Comparison of ENCODE assay signal across 19 mouse cellular contexts in the genomic region with DNA sequence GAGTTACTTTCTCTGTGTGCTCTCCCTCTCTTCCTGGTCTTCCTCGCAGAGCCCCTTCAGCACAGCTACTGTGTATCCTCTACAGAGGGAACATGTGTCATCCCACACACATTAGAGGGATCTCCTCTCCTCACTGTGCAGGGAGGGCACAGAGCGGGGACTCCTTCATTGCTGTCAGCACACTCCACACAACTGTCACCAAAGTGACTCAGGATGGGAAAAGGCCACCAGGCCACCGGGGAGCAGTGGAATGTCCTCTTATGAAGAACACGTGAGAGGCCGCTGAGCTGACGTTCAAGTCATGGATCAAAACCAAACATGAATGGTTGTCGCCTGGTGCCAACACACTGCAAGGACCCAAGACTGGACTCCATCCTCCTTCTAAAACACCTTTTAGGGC. TPM values are rescaled to one million over a fixed set of nuclear protein-coding genes. Genes with fewer than 3 reads are reported as not detected.
DNase-seq lines count a peak whose midpoint lies in the region; ATAC-seq and TF ChIP-seq lines count a peak whose summit lies in the region.
"Had no signal": no experiment of that assay in that cellular context is flagged by ENCODE, and none has a peak within 500 bp of the region (broad histone marks: within the 10 kb centered on the region; RNA-seq: fewer than 3 reads in every experiment).

No protein-coding gene starts in this region.

- H3K4me3 ChIP-seq in heart, embryonic 12.5 days = no peak overlapping the region
- H3K4me3 ChIP-seq in spleen, adult 2 months (ENCODE audit: extremely low read depth, insufficient read depth, insufficient read length) = no peak overlapping the region
- no peak overlapping the region for H3K4me3 ChIP-seq in heart, postnatal 0 days (ENCODE audit: low read depth, low read length)
- no peak overlapping the region for H3K4me3 ChIP-seq in stomach, postnatal 0 days (ENCODE audit: low read depth, low read length)
- H3K4me3 ChIP-seq: forebrain, embryonic 10.5 days; midbrain, embryonic 15.5 days; neural tube, embryonic 12.5 days had no signal

- TF ChIP-seq EP300 in heart, postnatal 0 days (IDR thresholded peaks at IDR 0.05; ENCODE audit: low read depth) = no peak
- TF ChIP-seq EP300 in stomach, postnatal 0 days (optimal IDR thresholded peaks at IDR 0.05) = no peak

- no peaks in the 10 kb centered on the region for H3K9me3 ChIP-seq in heart, embryonic 12.5 days (replicated peaks)
- H3K9me3 ChIP-seq in heart, postnatal 0 days (replicated peaks; ENCODE audit: control insufficient read depth, low read length) = no peaks in the 10 kb centered on the region
- no peaks in the 10 kb centered on the region for H3K9me3 ChIP-seq in stomach, postnatal 0 days (ENCODE audit: control insufficient read depth, low read length)
- H3K9me3 ChIP-seq: forebrain, embryonic 10.5 days; midbrain, embryonic 15.5 days; neural tube, embryonic 12.5 days had no signal

- H3K36me3 ChIP-seq in heart, embryonic 12.5 days = no peaks in the 10 kb centered on the region
- H3K36me3 ChIP-seq in spleen, adult 2 months (ENCODE audit: control insufficient read depth, insufficient read depth, low read length) = no peaks in the 10 kb centered on the region
- H3K36me3 ChIP-seq in heart, postnatal 0 days (replicated peaks; ENCODE audit: control insufficient read depth, insufficient read depth, low read length) = no peaks in the 10 kb centered on the region
- no peaks in the 10 kb centered on the region for H3K36me3 ChIP-seq in stomach, postnatal 0 days (ENCODE audit: control insufficient read depth, insufficient read depth, low read length)
- H3K36me3 ChIP-seq: forebrain, embryonic 10.5 days; midbrain, embryonic 15.5 days; neural tube, embryonic 12.5 days had no signal

- H3K27me3 ChIP-seq in heart, embryonic 12.5 days (replicated peaks) = no peaks in the 10 kb centered on the region
- no peaks in the 10 kb centered on the region for H3K27me3 ChIP-seq in spleen, adult 2 months (ENCODE audit: control insufficient read depth, insufficient read depth, low read length)
- no peaks in the 10 kb centered on the region for H3K27me3 ChIP-seq in heart, postnatal 0 days (ENCODE audit: control insufficient read depth, insufficient read depth, low read length)
- no peaks in the 10 kb centered on the region for H3K27me3 ChIP-seq in stomach, postnatal 0 days (ENCODE audit: control insufficient read depth, insufficient read depth, low read length)
- H3K27me3 ChIP-seq: midbrain, embryonic 15.5 days; neural tube, embryonic 12.5 days had no signal

- H3K4me2 ChIP-seq in heart, embryonic 12.5 days = no peak overlapping the region
- H3K4me2 ChIP-seq in heart, postnatal 0 days (ENCODE audit: low read depth, low read length) = no peak overlapping the region
- H3K4me2 ChIP-seq in stomach, postnatal 0 days (replicated peaks; ENCODE audit: low read depth) = no peak overlapping the region; the same call in 1 of the 2 replicates
- H3K4me2 ChIP-seq: midbrain, embryonic 15.5 days; neural tube, embryonic 12.5 days had no signal

- peaks cover 80% of the 10 kb centered on the region for H3K4me1 ChIP-seq in heart, embryonic 12.5 days (replicated peaks)
- peaks cover 73% of the 10 kb centered on the region for H3K4me1 ChIP-seq in spleen, adult 2 months (ENCODE audit: control insufficient read depth, insufficient read depth, insufficient read length)
- peaks cover 37% of the 10 kb centered on the region for H3K4me1 ChIP-seq in heart, postnatal 0 days (ENCODE audit: control insufficient read depth, insufficient read depth)
- 0 out of 2 replicates have a peak, but pooled peaks cover 5% of the 10 kb centered on the region for H3K4me1 ChIP-seq in stomach, postnatal 0 days (replicated peaks; ENCODE audit: control insufficient read depth, insufficient read depth)

- peak overlapping the region; percentile 67 for H3K27ac ChIP-seq in heart, embryonic 12.5 days (ENCODE audit: poor library complexity, severe bottlenecking)
- H3K27ac ChIP-seq in spleen, adult 2 months (ENCODE audit: insufficient read depth, low read length) = peak overlapping the region; percentile 82
- H3K27ac ChIP-seq in heart, postnatal 0 days (ENCODE audit: low read depth) = peak overlapping the region; percentile 39; the same call in 1 of the 2 replicates
- H3K27ac ChIP-seq in stomach, postnatal 0 days (replicated peaks) = peak overlapping the region; percentile 89
- H3K27ac ChIP-seq: forebrain, embryonic 10.5 days; neural tube, embryonic 12.5 days had no signal

- WGBS in heart, embryonic 12.5 days = 67% methylated on average over 7 of the region's 7 CpGs
- 92% methylated on average over 7 of the region's 7 CpGs for WGBS in spleen, adult 2 months
- WGBS in heart, postnatal 0 days = 49% methylated on average over 7 of the region's 7 CpGs
- WGBS in stomach, postnatal 0 days = 73% methylated on average over 7 of the region's 7 CpGs

- TF ChIP-seq POLR2A in spleen, adult 2 months (IDR thresholded peaks at IDR 0.05; ENCODE audit: low read depth, low read length) = no peak

- ATAC-seq in heart, embryonic 12.5 days (ENCODE audit: insufficient number of reproducible peaks, low FRiP score) = no peak
- ATAC-seq in heart, postnatal 0 days (ENCODE audit: insufficient read depth, low read depth) = peak; percentile 53; the same call in 1 of the 2 replicates
- ATAC-seq in stomach, postnatal 0 days (ENCODE audit: low FRiP score, low TSS enrichment) = no peak
- no peak for ATAC-seq in erythroblast, adult 5-6 weeks (replicated peaks; ENCODE audit: low FRiP score, poor library complexity, severe bottlenecking)
- ATAC-seq: intestine, postnatal 0 days; midbrain, embryonic 15.5 days had no signal

- TF ChIP-seq CTCF in spleen, adult 2 months (IDR thresholded peaks at IDR 0.05; ENCODE audit: extremely low read depth, insufficient read depth, insufficient read length, insufficient replicate concordance) = no peak
- TF ChIP-seq CTCF in heart, postnatal 0 days (IDR thresholded peaks at IDR 0.05; ENCODE audit: low read depth) = no peak
- no peak for TF ChIP-seq CTCF in stomach, postnatal 0 days (IDR thresholded peaks at IDR 0.05; ENCODE audit: low read depth)

- H3K9ac ChIP-seq in heart, embryonic 12.5 days = no peak overlapping the region
- H3K9ac ChIP-seq in heart, postnatal 0 days (replicated peaks; ENCODE audit: low read depth, low read length) = no peak overlapping the region
- no peak overlapping the region for H3K9ac ChIP-seq in stomach, postnatal 0 days (ENCODE audit: low read length)
- H3K9ac ChIP-seq: midbrain, embryonic 15.5 days; neural tube, embryonic 12.5 days had no signal

- DNase-seq in heart, adult 9 months (ENCODE audit: low spot score in 2 of 2) = no peak
- DNase-seq in spleen, adult 2 months (ENCODE audit: low read depth in 1 of 2, low spot score in 2 of 2) = no peak
- DNase-seq in spleen, postnatal 10 days (ENCODE audit: low spot score in 2 of 2) = no peak
- peak; percentile 51 for DNase-seq in heart, postnatal 0 days (ENCODE audit: low spot score)
- DNase-seq in stomach, postnatal 0 days (ENCODE audit: low spot score) = no peak
- no peak for DNase-seq in embryo, embryonic 10.5 days (ENCODE audit: low spot score)
- DNase-seq: adrenal gland, adult 8-10 months; cerebellum, postnatal 25 days; kidney, postnatal 25 days; lung, postnatal 14 days; retina, postnatal 1 day; spleen, adult 18-20 months; thymus, postnatal 25 days had no signal

RNA-seq across cellular contexts. Expression of gene Sema4d, which starts 38.0 kb away (rescaled TPM):
- 17.3 and 17.4 TPM in 2 replicates for polyA plus RNA-seq in heart, embryonic 12.5 days (2016; fragmentation: Nextera tagmentation; extraction: Ambion mirVana)
- polyA plus RNA-seq in spleen, adult 2 months (2012; rRNA removed) = 77.0 and 103 TPM in 2 replicates
- total RNA-seq in heart, postnatal 0 days (2014; rRNA removed; ENCODE audit: low replicate concordance) = 11.6 and 12.6 TPM in 2 replicates
- polyA plus RNA-seq in heart, postnatal 0 days (2015; fragmentation: Nextera tagmentation; extraction: Ambion mirVana) = 16.7 and 18.2 TPM in 2 replicates
- polyA plus RNA-seq in stomach, postnatal 0 days (2015; fragmentation: Nextera tagmentation; extraction: Ambion mirVana) = 6.7 and 8.0 TPM in 2 replicates
- total RNA-seq in erythroblast, adult 5-6 weeks (2015; ENCODE audit: low replicate concordance) = 14.8 and 18.8 TPM in 2 replicates
- total RNA-seq in erythroblast, adult 5-6 weeks (2017; ENCODE audit: low replicate concordance) = 6.5 and 7.1 TPM in 2 replicates

Comparison
In these comparisons a context has a peak if more than half of its experiments do, and no peak if none do; other contexts are left out.
1. H3K27ac ChIP-seq: peak in every context shown above with its lines; median percentile 89 in stomach, postnatal 0 days; 82 in spleen, adult 2 months; 67 in heart, embryonic 12.5 days; 39 in heart, postnatal 0 days.